22 mouse cellular contexts compared by ENCODE assay signal in the genomic region with DNA sequence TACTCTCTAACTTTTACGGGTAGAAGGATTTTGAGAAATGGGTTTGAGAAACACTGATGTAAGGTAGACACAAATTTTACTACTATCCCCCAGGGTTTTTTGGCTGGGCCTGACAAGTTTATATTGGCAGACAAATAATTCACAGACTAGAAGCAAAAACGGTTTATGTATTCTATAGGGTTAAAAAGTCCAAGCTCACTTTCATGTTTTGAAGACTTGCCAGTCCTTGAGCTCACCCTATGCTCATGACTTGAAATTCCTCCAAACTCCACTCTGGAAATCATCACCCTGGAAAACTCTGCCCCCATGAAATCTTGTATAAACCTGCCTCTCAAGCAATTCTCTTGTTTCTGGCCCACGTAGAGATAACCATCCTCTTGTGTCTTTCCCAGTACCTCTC.
"Had no signal": no experiment of that assay in that cellular context is flagged by ENCODE, and none has a peak within 500 bp of the region (broad histone marks: within the 10 kb centered on the region; RNA-seq: fewer than 3 reads in every experiment).

No protein-coding gene starts in this region.

- H3K4me3 ChIP-seq: layer of hippocampus, adult 2 months; left cerebral cortex, adult 2 months; limb, embryonic 12.5 days; midbrain, embryonic 12.5 days; midbrain, embryonic 15.5 days; neural tube, embryonic 12.5 days; neural tube, embryonic 15.5 days had no signal

- H3K36me3 ChIP-seq: limb, embryonic 12.5 days; midbrain, embryonic 12.5 days; midbrain, embryonic 15.5 days; neural tube, embryonic 12.5 days; neural tube, embryonic 15.5 days had no signal

- H3K4me2 ChIP-seq: limb, embryonic 12.5 days; liver, embryonic 11.5 days; lung, embryonic 14.5 days; midbrain, embryonic 12.5 days; midbrain, embryonic 15.5 days; neural tube, embryonic 12.5 days; neural tube, embryonic 15.5 days had no signal

- H3K9ac ChIP-seq: limb, embryonic 12.5 days; liver, embryonic 14.5 days; liver, postnatal 0 days; lung, embryonic 14.5 days; midbrain, embryonic 12.5 days; midbrain, embryonic 15.5 days; neural tube, embryonic 12.5 days; neural tube, embryonic 15.5 days had no signal

- H3K27me3 ChIP-seq: limb, embryonic 12.5 days; midbrain, embryonic 12.5 days; midbrain, embryonic 15.5 days; neural tube, embryonic 12.5 days; neural tube, embryonic 15.5 days had no signal

- H3K27ac ChIP-seq: kidney, postnatal 0 days; layer of hippocampus, adult 2 months; left cerebral cortex, adult 2 months; limb, embryonic 12.5 days; liver, embryonic 14.5 days; macrophage; midbrain, embryonic 12.5 days; midbrain, embryonic 15.5 days; neural tube, embryonic 12.5 days; neural tube, embryonic 15.5 days had no signal

- H3K4me1 ChIP-seq: limb, embryonic 12.5 days; midbrain, embryonic 12.5 days; midbrain, embryonic 15.5 days; neural tube, embryonic 12.5 days; neural tube, embryonic 15.5 days had no signal

- DNase-seq: kidney, postnatal 25 days; layer of hippocampus, adult 9-11 months; liver, postnatal 0 days; lung, embryonic 14.5 days; retina, postnatal 1 day; right cerebral cortex, postnatal 25 days; spleen, adult 18-20 months; thymus, adult 2 months; thymus, postnatal 14 days; thymus, postnatal 4 days had no signal

- H3K9me3 ChIP-seq: limb, embryonic 12.5 days; midbrain, embryonic 12.5 days; midbrain, embryonic 15.5 days; neural tube, embryonic 12.5 days; neural tube, embryonic 15.5 days had no signal

- ATAC-seq: liver, postnatal 0 days; lung, postnatal 0 days; midbrain, embryonic 15.5 days had no signal
